Mouse (Mus musculus) gonadal fat pad, adult 2 months (tissue): Measurements from ENCODE around the gene Inka1. TPM values are rescaled to one million over a fixed set of nuclear protein-coding genes. Genes with fewer than 3 reads are reported as not detected.

ENCODE experiments used
- DNase-seq: peaks from one replicate; pipeline ENCODE4 v3.0.0-alpha.2; 2012; ENCODE audit warnings: low read depth
- polyA plus RNA-seq: library from polyadenylated mRNA; depleted of rRNA; stranded (reverse); fragments of >200 nt; gene quantifications from 2 replicates; pipeline ENCODE4 v1.2.3, GENCODE M21; 2012; rRNA removed

Gene Inka1
- polyA plus RNA-seq, 1 experiment: 20.8 TPM

GRCm38 (mm10) chr9:107955613-107956289 lies 29.9 kb downstream of the Inka1 start:
- no peak for DNase-seq

- DNase-seq: no peak
These were observed 35.0 kb downstream of the Inka1 start for GRCm38 (mm10) chr9:107950460-107951355.

- DNase-seq: no peak
These were observed 35.8 kb downstream of the Inka1 start, which contains the start of gene Traip for GRCm38 (mm10) chr9:107949922-107950235. TSS of gene Traip (plus strand) at chr9:107950136.

GRCm38 (mm10) chr9:107949184-107949921 lies 36.3 kb downstream of the Inka1 start:
- DNase-seq: no peak

GRCm38 (mm10) chr9:107947241-107948194 lies 38.2 kb downstream of the Inka1 start:
- DNase-seq: no peak

GRCm38 (mm10) chr9:107936831-107937230 lies 48.8 kb downstream of the Inka1 start:
- DNase-seq: no peak

GRCm38 (mm10) chr9:107936215-107936822 lies 49.4 kb downstream of the Inka1 start:
- no peak for DNase-seq

GRCm38 (mm10) chr9:107935790-107936214 lies 49.9 kb downstream of the Inka1 start:
- no peak for DNase-seq

GRCm38 (mm10) chr9:107935374-107935773 lies 50.3 kb downstream of the Inka1 start, which contains the start of gene Camkv:
TSS of gene Camkv (plus strand) at chr9:107935674.
- no peak for DNase-seq

Other genes starting within 250 kb of the Inka1 start
- gene Rbm5, start 214.9 kb downstream of the Inka1 start, polyA plus RNA-seq: 59.3 and 73.5 TPM in 2 replicates
- gene Rbm6, start 112.6 kb downstream of the Inka1 start, polyA plus RNA-seq: 19.0 and 20.9 TPM in 2 replicates
- 24.5 and 26.2 TPM in 2 replicates for gene Mon1a, start 97.7 kb downstream of the Inka1 start, polyA plus RNA-seq
- 34.3 and 40.2 TPM in 2 replicates for gene Mst1r, start 79.0 kb downstream of the Inka1 start, polyA plus RNA-seq
- gene Actl11, start 57.4 kb downstream of the Inka1 start, polyA plus RNA-seq: 2.3 and 3.1 TPM in 2 replicates
- 0.84 and 0.92 TPM in 2 replicates for gene Camkv, start 50.2 kb downstream of the Inka1 start, polyA plus RNA-seq
- gene Traip, start 35.7 kb downstream of the Inka1 start, polyA plus RNA-seq: 0.81 and 1.2 TPM in 2 replicates
- gene Uba7, start 10.4 kb downstream of the Inka1 start, polyA plus RNA-seq: 43.3 and 65.1 TPM in 2 replicates
- 0.84 and 1.0 TPM in 2 replicates for gene Gm20661, start 2.8 kb downstream of the Inka1 start, polyA plus RNA-seq
- 13.0 and 14.5 TPM in 2 replicates for gene Cdhr4, start 6.6 kb upstream of the Inka1 start, polyA plus RNA-seq
- gene Gm20662, start 10.5 kb upstream of the Inka1 start, polyA plus RNA-seq: 3.8 and 5.0 TPM in 2 replicates
- gene Ip6k1, start 16.6 kb upstream of the Inka1 start, polyA plus RNA-seq: 94.3 and 97.5 TPM in 2 replicates
- 51.3 and 52.0 TPM in 2 replicates for gene Gmppb, start 63.4 kb upstream of the Inka1 start, polyA plus RNA-seq
- 9.0 and 9.8 TPM in 2 replicates for gene Amigo3, start 67.3 kb upstream of the Inka1 start, polyA plus RNA-seq
- 0.32 and 0.94 TPM in 2 replicates for gene Mst1, start 94.6 kb upstream of the Inka1 start, polyA plus RNA-seq
- gene Rnf123, start 97.5 kb upstream of the Inka1 start, polyA plus RNA-seq: 69.5 and 90.7 TPM in 2 replicates
- 94.2 and 118 TPM in 2 replicates for gene Apeh, start 108.7 kb upstream of the Inka1 start, polyA plus RNA-seq
- gene Bsn, start 204.5 kb upstream of the Inka1 start, polyA plus RNA-seq: 1.5 and 1.9 TPM in 2 replicates